ENCODE assay signal across 27 mouse cellular contexts in genomic region chr13:22168416-22168815, GRCm38 (mm10). TPM values are rescaled to one million over a fixed set of nuclear protein-coding genes. Genes with fewer than 3 reads are reported as not detected.
DNase-seq lines count a peak whose midpoint lies in the region; ATAC-seq and TF ChIP-seq lines count a peak whose summit lies in the region.
"Had no signal": no experiment of that assay in that cellular context is flagged by ENCODE, and none has a peak within 500 bp of the region (broad histone marks: within the 10 kb centered on the region; RNA-seq: fewer than 3 reads in every experiment).

No protein-coding gene starts in this region.

- H3K4me1 ChIP-seq in heart, adult 2 months (ENCODE audit: control insufficient read depth, insufficient read depth, low read length): no peaks in the 10 kb centered on the region
- no peaks in the 10 kb centered on the region for H3K4me1 ChIP-seq in heart, embryonic 10.5 days
- H3K4me1 ChIP-seq in hindbrain, embryonic 11.5 days (replicated peaks; ENCODE audit: control insufficient read depth, insufficient read depth, low read length): no peaks in the 10 kb centered on the region
- H3K4me1 ChIP-seq: embryonic facial prominence, embryonic 15.5 days; midbrain, embryonic 12.5 days had no signal

- no peak overlapping the region for H3K27ac ChIP-seq in heart, adult 2 months
- H3K27ac ChIP-seq in heart, embryonic 10.5 days: no peak overlapping the region
- H3K27ac ChIP-seq in hindbrain, embryonic 11.5 days (ENCODE audit: low read depth, low read length): no peak overlapping the region
- H3K27ac ChIP-seq: embryonic facial prominence, embryonic 15.5 days; hindbrain, postnatal 0 days; left cerebral cortex, adult 2 months; midbrain, embryonic 12.5 days had no signal

- H3K36me3 ChIP-seq in heart, adult 2 months (ENCODE audit: control insufficient read depth, insufficient read depth, low read length): no peaks in the 10 kb centered on the region
- no peaks in the 10 kb centered on the region for H3K36me3 ChIP-seq in heart, embryonic 10.5 days
- no peaks in the 10 kb centered on the region for H3K36me3 ChIP-seq in hindbrain, embryonic 11.5 days (ENCODE audit: control insufficient read depth, insufficient read depth, low read length)
- H3K36me3 ChIP-seq: embryonic facial prominence, embryonic 15.5 days; midbrain, embryonic 12.5 days had no signal

- intact Hi-C loops in heart, adult 2 months (cut with DNase I): no loop called here
- intact Hi-C loops in heart, postnatal 10 days (cut with DNase I): no loop called here

- WGBS in heart, adult 2 months: 82% methylated on average over 15 of the region's 15 CpGs
- WGBS in heart, embryonic 10.5 days: 83% methylated on average over 15 of the region's 15 CpGs
- WGBS in hindbrain, embryonic 11.5 days: 93% methylated on average over 15 of the region's 15 CpGs

- TF ChIP-seq EP300 in heart, adult 2 months (IDR thresholded peaks at IDR 0.05; ENCODE audit: insufficient read depth, low read depth, low read length): no peak

- H3K4me2 ChIP-seq in hindbrain, embryonic 11.5 days (replicated peaks; ENCODE audit: low read depth, low read length): no peak overlapping the region
- H3K4me2 ChIP-seq: embryonic facial prominence, embryonic 15.5 days; midbrain, embryonic 12.5 days had no signal

- H3K79me2 ChIP-seq in heart, adult 2 months (replicated peaks; ENCODE audit: control insufficient read depth, insufficient read depth, low read length): no peaks in the 10 kb centered on the region

- H3K9ac ChIP-seq in heart, adult 2 months (ENCODE audit: low read depth, low read length): no peak overlapping the region
- no peak overlapping the region for H3K9ac ChIP-seq in hindbrain, embryonic 11.5 days (ENCODE audit: low read depth, low read length)
- H3K9ac ChIP-seq: embryonic facial prominence, embryonic 15.5 days; midbrain, embryonic 12.5 days had no signal

- H3K4me3 ChIP-seq in heart, adult 2 months: no peak overlapping the region
- H3K4me3 ChIP-seq in heart, embryonic 10.5 days: no peak overlapping the region
- H3K4me3 ChIP-seq in hindbrain, embryonic 11.5 days (ENCODE audit: low read depth, low read length): no peak overlapping the region
- H3K4me3 ChIP-seq: embryonic facial prominence, embryonic 15.5 days; left cerebral cortex, adult 2 months; midbrain, embryonic 12.5 days had no signal

- TF ChIP-seq CTCF in heart, adult 2 months (IDR thresholded peaks at IDR 0.05): no peak

- no peak for ATAC-seq in hindbrain, embryonic 11.5 days (ENCODE audit: low FRiP score)
- ATAC-seq: activated CD4-positive, CD25-positive, alpha-beta regulatory T cell, adult 4 months; forebrain, embryonic 16.5 days; hindbrain, postnatal 0 days; intestine, postnatal 0 days; lung, postnatal 0 days had no signal

- TF ChIP-seq POLR2A in heart, adult 2 months (IDR thresholded peaks at IDR 0.05; ENCODE audit: insufficient read depth, low read depth, low read length): no peak

- DNase-seq in heart, adult 2 months: peak; percentile 15 to 39
- DNase-seq in heart, embryonic 10.5 days (ENCODE audit: low spot score): no peak
- peak; percentile 40 for DNase-seq in testis, postnatal 10 days (ENCODE audit: low spot score)
- DNase-seq in testis, postnatal 14 days (ENCODE audit: low spot score): no peak
- peak; percentile 42 to 47 for DNase-seq in heart, postnatal 10 days
- no peak for DNase-seq in hindbrain, embryonic 11.5 days (ENCODE audit: low spot score)
- DNase-seq in adrenal gland, adult 18-20 months (ENCODE audit: low spot score in 2 of 2): no peak
- DNase-seq: adrenal gland, postnatal 25 days; B cell, adult 2 months; cerebellum, adult 11-12 months; left cerebral cortex, postnatal 4 days; liver; thymus, postnatal 36 days had no signal

- peaks cover 10% of the 10 kb centered on the region for H3K9me3 ChIP-seq in heart, embryonic 10.5 days
- no peaks in the 10 kb centered on the region for H3K9me3 ChIP-seq in hindbrain, embryonic 11.5 days (ENCODE audit: control insufficient read depth, low read length)

- no peaks in the 10 kb centered on the region for H3K27me3 ChIP-seq in heart, adult 2 months (ENCODE audit: control insufficient read depth, insufficient read depth, low read length)
- H3K27me3 ChIP-seq in heart, embryonic 10.5 days (ENCODE audit: insufficient read depth, poor library complexity, severe bottlenecking): no peaks in the 10 kb centered on the region
- no peaks in the 10 kb centered on the region for H3K27me3 ChIP-seq in hindbrain, embryonic 11.5 days (ENCODE audit: control insufficient read depth, insufficient read depth, low read length)
- H3K27me3 ChIP-seq: embryonic facial prominence, embryonic 15.5 days; midbrain, embryonic 12.5 days had no signal

RNA-seq across cellular contexts. Expression of gene Vmn1r191, which starts 15.4 kb away (rescaled TPM):
- not detected for total RNA-seq in heart, adult 2 months (2021)
- not detected in 2 replicates for polyA plus RNA-seq in heart, adult 2 months (2012; rRNA removed)
- not detected in 2 replicates for polyA plus RNA-seq in heart, embryonic 10.5 days (2016; fragmentation: Nextera tagmentation; extraction: Ambion mirVana)
- total RNA-seq in heart, postnatal 10 days (2021): not detected
- not detected in 2 replicates for polyA plus RNA-seq in hindbrain, embryonic 11.5 days (2014; fragmentation: Nextera tagmentation; extraction: Ambion mirVana)
- not detected for total RNA-seq in adrenal gland, adult 18-20 months (2021)
- total RNA-seq: adrenal gland, postnatal 25 days; gastrocnemius, postnatal 4 days; hindbrain, postnatal 0 days; layer of hippocampus, adult 8-10 months; left cerebral cortex, adult 2 months; left cerebral cortex, postnatal 4 days; monocyte, adult 5-6 weeks had no signal
- polyA plus RNA-seq: activated CD4-positive, CD25-positive, alpha-beta regulatory T cell, adult 4 months; embryonic facial prominence, embryonic 15.5 days; forebrain, embryonic 16.5 days; heart, postnatal 0 days; hindbrain, postnatal 0 days; intestine, postnatal 0 days; liver, embryonic 16.5 days; lung, postnatal 0 days; midbrain, embryonic 12.5 days; neural tube, embryonic 11.5 days had no signal

RNA-seq across cellular contexts. Expression of gene Vmn1r192, which starts 22.5 kb away (rescaled TPM):
- not detected for total RNA-seq in heart, adult 2 months (2021)
- polyA plus RNA-seq in heart, adult 2 months (2012; rRNA removed): not detected in 2 replicates
- polyA plus RNA-seq in heart, embryonic 10.5 days (2016; fragmentation: Nextera tagmentation; extraction: Ambion mirVana): not detected in 2 replicates
- total RNA-seq in heart, postnatal 10 days (2021): not detected
- polyA plus RNA-seq in hindbrain, embryonic 11.5 days (2014; fragmentation: Nextera tagmentation; extraction: Ambion mirVana): not detected in 2 replicates
- not detected for total RNA-seq in adrenal gland, adult 18-20 months (2021)
- total RNA-seq: adrenal gland, postnatal 25 days; gastrocnemius, postnatal 4 days; hindbrain, postnatal 0 days; layer of hippocampus, adult 8-10 months; left cerebral cortex, adult 2 months; left cerebral cortex, postnatal 4 days; monocyte, adult 5-6 weeks had no signal
- polyA plus RNA-seq: activated CD4-positive, CD25-positive, alpha-beta regulatory T cell, adult 4 months; embryonic facial prominence, embryonic 15.5 days; forebrain, embryonic 16.5 days; heart, postnatal 0 days; hindbrain, postnatal 0 days; intestine, postnatal 0 days; liver, embryonic 16.5 days; lung, postnatal 0 days; midbrain, embryonic 12.5 days; neural tube, embryonic 11.5 days had no signal

RNA-seq across cellular contexts. Expression of gene Vmn1r193, which starts 54.5 kb away (rescaled TPM):
- not detected for total RNA-seq in heart, adult 2 months (2021)
- not detected in 2 replicates for polyA plus RNA-seq in heart, adult 2 months (2012; rRNA removed)
- not detected in 2 replicates for polyA plus RNA-seq in heart, embryonic 10.5 days (2016; fragmentation: Nextera tagmentation; extraction: Ambion mirVana)
- not detected for total RNA-seq in heart, postnatal 10 days (2021)
- polyA plus RNA-seq in hindbrain, embryonic 11.5 days (2014; fragmentation: Nextera tagmentation; extraction: Ambion mirVana): not detected in 2 replicates
- total RNA-seq in adrenal gland, adult 18-20 months (2021): not detected
- total RNA-seq: adrenal gland, postnatal 25 days; gastrocnemius, postnatal 4 days; hindbrain, postnatal 0 days; layer of hippocampus, adult 8-10 months; left cerebral cortex, adult 2 months; left cerebral cortex, postnatal 4 days; monocyte, adult 5-6 weeks had no signal
- polyA plus RNA-seq: activated CD4-positive, CD25-positive, alpha-beta regulatory T cell, adult 4 months; embryonic facial prominence, embryonic 15.5 days; forebrain, embryonic 16.5 days; heart, postnatal 0 days; hindbrain, postnatal 0 days; intestine, postnatal 0 days; liver, embryonic 16.5 days; lung, postnatal 0 days; midbrain, embryonic 12.5 days; neural tube, embryonic 11.5 days had no signal

Comparison
In these comparisons a context has a peak if more than half of its experiments do, and no peak if none do; other contexts are left out.
1. DNase-seq: peak in heart, adult 2 months (2 of 2), testis, postnatal 10 days (single experiment) and heart, postnatal 10 days (2 of 2); none in heart, embryonic 10.5 days (single experiment), testis, postnatal 14 days (single experiment), hindbrain, embryonic 11.5 days (single experiment) and adrenal gland, adult 18-20 months (0 of 2).